Mouse (Mus musculus): ENCODE results near the gene Btbd2.

DNA sequence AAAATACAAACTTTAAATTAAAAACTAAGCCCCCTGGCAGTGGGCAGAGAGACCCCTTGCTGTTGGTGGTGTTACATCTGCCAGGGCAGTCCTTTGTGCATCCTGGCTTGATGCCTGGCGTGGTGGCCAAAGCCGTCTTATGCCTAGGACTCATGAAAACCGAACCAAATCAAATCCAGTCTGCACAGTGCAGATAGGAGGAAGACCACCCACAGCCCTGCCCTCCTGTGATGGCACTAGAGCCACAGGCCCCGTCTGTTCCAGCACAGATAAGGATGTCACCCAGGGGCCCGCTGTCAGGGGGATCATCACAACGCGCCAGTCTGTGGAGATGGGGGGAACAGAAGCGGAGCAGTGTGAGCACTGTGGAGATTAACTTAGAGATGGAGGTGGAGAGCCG lies 40.9 kb upstream of the Btbd2 start:
- no peak for TF ChIP-seq CTCF (IDR thresholded peaks at IDR 0.05; ENCODE audit: low read depth)
- TF ChIP-seq EP300 (IDR thresholded peaks at IDR 0.05; ENCODE audit: low read depth), result peak; percentile 96

Data from liver, postnatal 0 days (tissue).